Mouse (Mus musculus) kidney, postnatal 25 days (tissue): ENCODE data around the gene Gclc.

ENCODE experiments used
- DNase-seq, 2 experiments: peaks; one replicate each; pipeline ENCODE4 v3.0.0; 2021; ENCODE audit warnings: mixed read lengths in 2 of 2

The Gclc gene

GRCm38 (mm10) chr9:77787936-77788335 is 33.6 kb downstream of the Gclc start:
- DNase-seq: peak in 1 of 2 experiments; percentile 33

- DNase-seq: peak; percentile 49 to 53
Measured at GRCm38 (mm10) chr9:77789615-77790348, 35.4 kb downstream of the Gclc start.

- peak in 1 of 2 experiments; percentile 18 for DNase-seq
Measured at GRCm38 (mm10) chr9:77793838-77794237, 39.5 kb downstream of the Gclc start.

GRCm38 (mm10) chr9:77802461-77802860 is 48.1 kb downstream of the Gclc start:
- peak; percentile 51 to 53 for DNase-seq

- DNase-seq: no peak
Measured at GRCm38 (mm10) chr9:77806426-77806825, 52.1 kb downstream of the Gclc start.

GRCm38 (mm10) chr9:77806842-77807668 is 52.7 kb downstream of the Gclc start:
- peak; percentile 87 to 93 for DNase-seq

- peak; percentile 40 to 50 for DNase-seq
Measured at GRCm38 (mm10) chr9:77808481-77808880, 54.1 kb downstream of the Gclc start.

- DNase-seq: no peak
Measured at GRCm38 (mm10) chr9:77818858-77819257, 64.5 kb downstream of the Gclc start.

GRCm38 (mm10) chr9:77819318-77819717 is 65.0 kb downstream of the Gclc start:
- no peak for DNase-seq

GRCm38 (mm10) chr9:77820836-77821235 is 66.5 kb downstream of the Gclc start:
- no peak for DNase-seq

GRCm38 (mm10) chr9:77825380-77825961 is 71.1 kb downstream of the Gclc start:
- peak; percentile 29 to 46 for DNase-seq

- DNase-seq: no peak
Measured at GRCm38 (mm10) chr9:77826237-77826636, 71.9 kb downstream of the Gclc start.

GRCm38 (mm10) chr9:77828531-77828965 is 74.2 kb downstream of the Gclc start:
- DNase-seq: no peak

GRCm38 (mm10) chr9:77834259-77834993 is 80.1 kb downstream of the Gclc start:
- DNase-seq: peak; percentile 29 to 65

GRCm38 (mm10) chr9:77835122-77835521 is 80.8 kb downstream of the Gclc start:
- DNase-seq: no peak

GRCm38 (mm10) chr9:77835756-77836155 is 81.4 kb downstream of the Gclc start:
- DNase-seq: no peak

GRCm38 (mm10) chr9:77838586-77838985 is 84.3 kb downstream of the Gclc start:
- DNase-seq: peak in 1 of 2 experiments; percentile 37
